Mouse (Mus musculus) lung, adult 2 months (tissue): ENCODE measurements at regions not wholly inside any gene's neighbourhood (a gene's known extent, or its start where the extent isn't known, plus 50 kb on each side); places are given as distances from the start of the nearest gene placed in this dataset.

Experiments used
- CTCF ChIP-seq: fragments of 200-500 bp; IDR thresholded peaks from 2 replicates; pipeline ENCODE4 v1.5.1; 2011; ENCODE audit warnings: mild to moderate bottlenecking, low read length, control low read depth; ENCODE audit not compliant: insufficient read depth
- POLR2A ChIP-seq: fragments of 200-500 bp; IDR thresholded peaks from 2 replicates; pipeline ENCODE4 v1.6.1; 2011; ENCODE audit warnings: low read depth, mild to moderate bottlenecking, control low read depth, low read length, borderline replicate concordance; ENCODE audit errors: extremely low read depth

DNA sequence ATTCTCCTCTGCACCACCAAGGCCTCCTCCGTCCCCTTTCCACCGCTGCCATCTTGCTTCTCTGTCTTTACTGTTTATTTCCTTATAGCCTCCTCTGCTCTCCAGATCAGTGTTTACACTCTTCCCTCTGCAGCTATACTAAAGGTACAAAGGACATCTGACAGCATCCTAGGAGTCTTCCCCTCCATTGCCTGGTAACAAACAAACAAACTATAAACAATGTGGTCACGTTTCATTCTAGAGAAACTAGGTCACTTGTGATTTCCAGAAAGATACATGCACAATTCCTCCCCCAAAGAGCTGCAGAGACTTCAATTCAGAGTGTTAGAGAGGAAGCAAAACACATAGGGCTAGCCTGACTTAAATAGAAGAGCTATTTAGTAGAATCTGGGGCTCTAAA lies 83.8 kb downstream of the Fasl start:
- TF ChIP-seq POLR2A (no peak), CTCF (no peak)
